Mouse (Mus musculus): ENCODE measurements around the gene Map3k5. TPM values are rescaled to one million over a fixed set of nuclear protein-coding genes. Genes with fewer than 3 reads are reported as not detected.
"Not testable (repeated sequence)": the region's sequence is repeated elsewhere in the genome, so short reads cannot be mapped to it uniquely, and the experiment has no call there.

The Map3k5 gene
- polyA plus RNA-seq, 1 experiment from 2014 or later, result 2.7 TPM

GRCm38 (mm10) chr10:19910516-19910915, 23.8 kb upstream of the Map3k5 start:
- no peak overlapping the region for H3K4me3 ChIP-seq
- peaks cover 6% of the 10 kb centered on the region; the same call in 1 of the 2 replicates for H3K27me3 ChIP-seq (replicated peaks)
- 69% methylated on average over 2 of the region's 2 CpGs for WGBS
- H3K4me2 ChIP-seq, result no peak overlapping the region
- no peaks in the 10 kb centered on the region for H3K4me1 ChIP-seq
- no peak overlapping the region for H3K27ac ChIP-seq (replicated peaks)
- ATAC-seq (ENCODE audit: extremely low read depth, insufficient number of reproducible peaks, low FRiP score, low TSS enrichment), result no peak
- H3K9ac ChIP-seq, result no peak overlapping the region
- H3K9me3 ChIP-seq, result no peaks in the 10 kb centered on the region
- no peaks in the 10 kb centered on the region for H3K36me3 ChIP-seq

DNA sequence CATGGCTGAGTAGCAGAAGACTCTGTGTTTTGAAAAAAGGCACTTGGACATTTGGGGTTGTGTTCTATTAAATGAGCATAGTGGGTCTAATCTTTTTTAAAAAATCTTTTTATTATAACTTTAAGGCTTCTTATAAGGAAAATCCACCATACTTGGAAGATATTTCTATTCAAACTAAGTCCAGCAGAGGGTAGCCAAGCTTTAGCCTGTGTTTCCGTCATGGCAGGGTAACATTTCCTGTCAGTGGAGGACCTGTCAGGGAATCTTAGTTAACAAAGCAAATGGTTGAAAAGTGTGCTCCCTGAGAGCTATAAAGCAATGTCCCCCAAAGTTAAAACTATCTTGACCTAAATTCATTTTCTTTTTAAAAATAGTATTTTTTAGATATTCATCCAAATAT, 22.7 kb upstream of the Map3k5 start:
- no peak for ATAC-seq (ENCODE audit: extremely low read depth, insufficient number of reproducible peaks, low FRiP score, low TSS enrichment)
- peaks cover 6% of the 10 kb centered on the region; the same call in 1 of the 2 replicates for H3K27me3 ChIP-seq (replicated peaks)
- H3K9me3 ChIP-seq, result no peaks in the 10 kb centered on the region
- H3K36me3 ChIP-seq, result no peaks in the 10 kb centered on the region
- H3K9ac ChIP-seq, result no peak overlapping the region
- H3K4me2 ChIP-seq, result no peak overlapping the region
- 12% methylated on average over 1 of the region's 1 CpGs for WGBS
- no peak overlapping the region for H3K27ac ChIP-seq (replicated peaks)
- no peak overlapping the region for H3K4me3 ChIP-seq
- H3K4me1 ChIP-seq, result peaks cover 7% of the 10 kb centered on the region; the same call in 1 of the 2 replicates

GRCm38 (mm10) chr10:19913806-19914205, 20.5 kb upstream of the Map3k5 start:
- H3K4me1 ChIP-seq, result peaks cover 8% of the 10 kb centered on the region; the same call in 1 of the 2 replicates

DNA sequence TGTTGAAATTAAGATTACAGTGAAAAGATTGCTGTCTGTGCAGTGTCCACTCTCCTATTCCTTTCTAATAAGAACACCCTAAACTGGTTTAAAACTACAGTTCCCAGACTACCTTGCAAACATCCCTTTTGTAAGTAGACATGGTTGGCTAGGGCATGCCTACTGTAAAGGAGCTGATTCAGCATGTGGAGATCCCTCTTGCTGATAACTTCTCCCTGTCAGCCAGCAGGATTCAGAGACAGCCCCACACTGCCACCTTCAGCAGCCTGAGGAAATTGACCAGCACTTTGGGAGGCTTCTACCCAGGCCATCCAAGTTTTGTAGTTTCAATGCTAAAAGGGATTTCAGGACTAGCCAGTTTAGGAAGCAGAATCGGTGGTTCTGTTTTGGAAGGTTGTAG, 19.0 kb upstream of the Map3k5 start:
- Histone ChIP-seq H3K4me2 (no peak overlapping the region), H3K4me3 (no peak overlapping the region), H3K4me1 (peaks cover 8% of the 10 kb centered on the region; the same call in 1 of the 2 replicates), H3K36me3 (no peaks in the 10 kb centered on the region), H3K9me3 (no peaks in the 10 kb centered on the region), H3K27me3 (replicated peaks) (no peaks in the 10 kb centered on the region), H3K9ac (no peak overlapping the region), H3K27ac (replicated peaks) (no peak overlapping the region)
- 41% methylated on average over 1 of the region's 1 CpGs for WGBS
- ATAC-seq (ENCODE audit: extremely low read depth, insufficient number of reproducible peaks, low FRiP score, low TSS enrichment), result no peak

More at GRCm38 (mm10) chr10:19913806-19914205, 20.5 kb upstream of the Map3k5 start:
- Histone ChIP-seq H3K9me3 (no peaks in the 10 kb centered on the region), H3K27me3 (replicated peaks) (0 out of 2 replicates have a peak, but pooled peaks cover 2% of the 10 kb centered on the region), H3K36me3 (no peaks in the 10 kb centered on the region), H3K4me3 (no peak overlapping the region), H3K4me2 (no peak overlapping the region), H3K9ac (no peak overlapping the region), H3K27ac (replicated peaks) (no peak overlapping the region)
- 76% methylated on average over 4 of the region's 4 CpGs for WGBS
- ATAC-seq (ENCODE audit: extremely low read depth, insufficient number of reproducible peaks, low FRiP score, low TSS enrichment), result no peak

DNA sequence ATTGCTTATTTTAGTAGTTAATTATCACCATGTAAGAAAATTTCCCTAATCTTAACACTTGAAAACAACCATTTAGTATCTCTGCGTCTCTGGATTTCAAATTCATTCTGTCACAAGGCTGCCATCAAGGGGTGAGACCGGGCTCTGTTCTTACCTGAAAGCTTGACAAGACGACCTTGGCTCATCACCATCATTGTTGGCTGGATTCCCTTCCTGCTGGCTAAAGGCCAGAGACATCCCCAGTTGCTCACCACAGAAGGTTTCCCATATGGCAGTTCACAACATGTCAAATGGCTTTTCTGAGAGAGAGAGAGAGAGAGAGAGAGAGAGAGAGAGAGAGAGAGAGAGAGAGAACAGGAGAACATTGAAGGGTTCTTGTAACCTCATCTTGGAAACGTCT, 11.9 kb upstream of the Map3k5 start:
- WGBS, result 46% methylated on average over 4 of the region's 4 CpGs
- no peak overlapping the region for H3K27ac ChIP-seq (replicated peaks)
- H3K9ac ChIP-seq, result no peak overlapping the region
- no peak overlapping the region for H3K4me2 ChIP-seq
- peaks cover 13% of the 10 kb centered on the region for H3K4me1 ChIP-seq
- ATAC-seq (ENCODE audit: extremely low read depth, insufficient number of reproducible peaks, low FRiP score, low TSS enrichment), result no peak
- H3K36me3 ChIP-seq, result no peaks in the 10 kb centered on the region
- no peak overlapping the region for H3K4me3 ChIP-seq
- H3K27me3 ChIP-seq (replicated peaks), result no peaks in the 10 kb centered on the region
- H3K9me3 ChIP-seq, result no peaks in the 10 kb centered on the region

DNA sequence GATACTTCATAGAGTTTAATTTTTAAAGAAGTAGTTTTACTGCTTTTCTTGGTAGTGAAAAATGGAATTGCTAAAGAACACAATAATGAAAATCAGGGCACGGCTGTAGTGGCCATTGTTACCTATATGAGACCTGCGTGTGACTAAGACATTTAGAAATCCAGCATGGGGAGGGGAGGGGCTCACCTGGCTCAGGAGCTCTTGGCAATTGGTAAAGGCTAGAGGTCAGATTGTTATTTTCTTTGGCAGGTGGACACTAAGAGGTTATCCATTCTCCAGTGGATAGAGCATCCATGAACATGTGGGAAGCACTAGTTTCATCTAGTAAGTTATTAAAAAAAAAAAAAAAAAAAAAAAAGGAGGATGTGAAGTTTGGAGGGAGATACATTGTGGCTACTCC, 10.0 kb upstream of the Map3k5 start:
- no peaks in the 10 kb centered on the region for H3K36me3 ChIP-seq
- peaks cover 25% of the 10 kb centered on the region for H3K4me1 ChIP-seq
- no peak overlapping the region for H3K4me2 ChIP-seq
- H3K27ac ChIP-seq (replicated peaks), result no peak overlapping the region
- H3K27me3 ChIP-seq (replicated peaks), result no peaks in the 10 kb centered on the region
- no peak for ATAC-seq (ENCODE audit: extremely low read depth, insufficient number of reproducible peaks, low FRiP score, low TSS enrichment)
- no peak overlapping the region for H3K4me3 ChIP-seq
- 79% methylated on average over 2 of the region's 2 CpGs for WGBS
- H3K9me3 ChIP-seq, result no peaks in the 10 kb centered on the region
- H3K9ac ChIP-seq, result no peak overlapping the region

DNA sequence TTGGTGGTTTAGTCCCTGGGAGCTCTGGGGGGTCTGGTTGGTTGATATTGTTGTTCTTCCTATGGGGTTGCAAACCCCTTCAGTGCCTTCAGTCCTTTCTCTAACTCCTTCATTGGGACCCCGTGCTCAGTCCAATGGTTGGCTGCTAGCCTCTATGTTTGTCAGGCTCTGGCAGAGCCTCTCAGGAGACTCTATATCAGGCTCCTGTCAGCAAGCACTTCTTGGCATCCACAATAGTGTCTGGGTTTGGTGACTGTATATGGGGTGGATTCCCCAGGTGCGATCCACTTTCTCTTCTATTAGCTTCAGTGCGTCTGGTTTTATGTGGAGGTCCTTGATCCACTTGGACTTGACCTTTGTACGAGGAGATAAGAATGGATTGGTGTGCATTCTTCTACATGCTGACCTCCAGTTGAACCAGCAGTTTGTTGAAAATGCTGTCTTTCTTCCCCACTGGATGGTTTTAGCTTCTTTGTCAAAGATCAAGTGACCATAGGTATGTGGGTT, 7.8 kb upstream of the Map3k5 start:
- not testable (repeated sequence) for H3K36me3 ChIP-seq; H3K9ac ChIP-seq; ATAC-seq (ENCODE audit: extremely low read depth, insufficient number of reproducible peaks, low FRiP score, low TSS enrichment); H3K4me2 ChIP-seq; H3K27me3 ChIP-seq (replicated peaks); H3K4me3 ChIP-seq; H3K9me3 ChIP-seq
- peak overlapping the region; percentile 73 for H3K27ac ChIP-seq (replicated peaks)
- peaks cover 28% of the 10 kb centered on the region for H3K4me1 ChIP-seq
- 43% methylated on average over 4 of the region's 4 CpGs for WGBS

DNA sequence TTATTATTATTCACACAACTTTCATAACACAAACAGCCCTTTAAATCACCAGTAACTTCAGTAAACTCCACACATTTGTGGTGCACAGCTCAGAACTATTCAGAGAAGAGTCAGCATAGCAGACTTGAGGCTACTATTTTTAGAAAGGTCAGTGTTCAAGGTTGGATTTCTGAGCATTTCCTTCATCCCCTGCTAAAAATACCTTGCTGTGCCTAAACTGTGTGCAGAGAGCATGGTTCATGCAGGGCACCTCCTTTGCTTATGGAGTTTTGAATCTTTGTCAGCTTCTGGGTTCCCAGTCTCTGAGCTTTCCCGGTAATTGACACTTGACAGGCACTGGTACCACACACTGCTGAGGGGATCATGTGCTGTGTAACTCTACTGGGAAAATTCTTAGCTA, 6.1 kb upstream of the Map3k5 start:
- H3K36me3 ChIP-seq, result no peaks in the 10 kb centered on the region
- no peak overlapping the region for H3K9ac ChIP-seq
- H3K9me3 ChIP-seq, result no peaks in the 10 kb centered on the region
- no peak overlapping the region; the same call in 1 of the 2 replicates for H3K4me2 ChIP-seq
- peak overlapping the region; percentile 83 for H3K27ac ChIP-seq (replicated peaks)
- H3K4me1 ChIP-seq, result peaks cover 36% of the 10 kb centered on the region
- ATAC-seq (ENCODE audit: extremely low read depth, insufficient number of reproducible peaks, low FRiP score, low TSS enrichment), result no peak
- H3K27me3 ChIP-seq (replicated peaks), result peaks cover 10% of the 10 kb centered on the region; the same call in 1 of the 2 replicates
- WGBS, result 21% methylated on average over 1 of the region's 1 CpGs
- H3K4me3 ChIP-seq, result no peak overlapping the region

DNA sequence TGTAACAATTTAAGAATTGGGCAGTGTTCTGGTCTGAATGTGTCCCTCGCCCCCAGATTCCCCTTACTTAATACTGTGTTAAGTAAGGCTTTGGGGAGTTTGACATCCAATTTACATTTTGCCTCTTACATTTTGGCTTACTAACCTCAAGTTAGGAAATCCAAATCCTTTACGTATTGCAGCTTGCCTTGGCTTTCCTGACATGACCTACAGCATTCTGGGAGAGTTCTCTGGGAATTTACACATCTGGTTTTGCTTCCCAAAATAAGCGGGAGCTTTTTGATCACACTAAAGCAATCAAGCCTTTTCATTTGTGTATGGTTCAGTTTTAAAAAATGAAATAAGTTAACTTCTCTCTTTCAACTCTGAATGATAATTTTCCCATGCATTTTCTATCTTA, 1.3 kb upstream of the Map3k5 start:
- Histone ChIP-seq H3K4me1 (peaks cover 37% of the 10 kb centered on the region), H3K9me3 (no peaks in the 10 kb centered on the region), H3K27me3 (replicated peaks) (peaks cover 10% of the 10 kb centered on the region; the same call in 1 of the 2 replicates), H3K4me3 (peak overlapping the region; percentile 88), H3K36me3 (no peaks in the 10 kb centered on the region), H3K9ac (peak overlapping the region; percentile 94; the same call in 1 of the 2 replicates), H3K27ac (replicated peaks) (peak overlapping the region; percentile 94), H3K4me2 (peak overlapping the region; percentile 78)
- no peak for ATAC-seq (ENCODE audit: extremely low read depth, insufficient number of reproducible peaks, low FRiP score, low TSS enrichment)
- 46% methylated on average over 3 of the region's 3 CpGs for WGBS

- peak overlapping the region; percentile 94 for H3K27ac ChIP-seq (replicated peaks)
- H3K4me2 ChIP-seq, result peak overlapping the region; percentile 78
- peaks cover 10% of the 10 kb centered on the region; the same call in 1 of the 2 replicates for H3K27me3 ChIP-seq (replicated peaks)
- under 1% methylated on average over 85 of the region's 97 CpGs for WGBS
- no peaks in the 10 kb centered on the region for H3K36me3 ChIP-seq
- peak; percentile 79 for ATAC-seq (ENCODE audit: extremely low read depth, insufficient number of reproducible peaks, low FRiP score, low TSS enrichment)
- H3K9ac ChIP-seq, result peak overlapping the region; percentile 94
- peak overlapping the region; percentile 88 for H3K4me3 ChIP-seq
- peaks cover 38% of the 10 kb centered on the region for H3K4me1 ChIP-seq
- no peaks in the 10 kb centered on the region for H3K9me3 ChIP-seq
Measured at GRCm38 (mm10) chr10:19933511-19934383, 525 bp upstream of the Map3k5 start.

DNA sequence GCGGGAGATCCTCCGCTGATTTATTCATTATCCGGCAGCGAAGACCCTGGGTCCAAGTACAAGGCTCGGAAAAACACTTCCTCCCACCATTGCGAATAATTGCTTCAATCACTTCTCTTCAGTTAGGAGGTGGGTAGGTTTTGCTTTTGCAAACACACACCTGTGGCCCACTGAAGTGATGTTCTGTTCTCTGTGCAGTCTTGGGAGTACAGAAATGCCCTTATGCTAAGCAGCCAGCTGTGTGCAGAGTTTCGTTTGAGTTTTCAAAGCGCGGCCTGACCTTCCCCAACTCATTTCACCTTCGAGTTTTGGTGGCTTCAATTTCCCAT, 987 bp downstream of the Map3k5 start:
- Histone ChIP-seq H3K9ac (peak overlapping the region; percentile 94), H3K27me3 (replicated peaks) (peaks cover 10% of the 10 kb centered on the region; the same call in 1 of the 2 replicates), H3K4me1 (peaks cover 44% of the 10 kb centered on the region), H3K27ac (replicated peaks) (no peak overlapping the region; the same call in 1 of the 2 replicates), H3K4me3 (peak overlapping the region; percentile 88), H3K9me3 (no peaks in the 10 kb centered on the region), H3K4me2 (peak overlapping the region; percentile 78), H3K36me3 (no peaks in the 10 kb centered on the region)
- ATAC-seq (ENCODE audit: extremely low read depth, insufficient number of reproducible peaks, low FRiP score, low TSS enrichment), result no peak
- 6% methylated on average over 10 of the region's 10 CpGs for WGBS

Measured in heart, embryonic 13.5 days (tissue).